Mouse (Mus musculus) hindbrain, embryonic 10.5 days (tissue): ENCODE data around the gene Cyld. TPM values are rescaled to one million over a fixed set of nuclear protein-coding genes. Genes with fewer than 3 reads are reported as not detected.
"Not testable (repeated sequence)": the region's sequence is repeated elsewhere in the genome, so short reads cannot be mapped to it uniquely, and the experiment has no call there.

Source experiments
- DNase-seq: peaks from one replicate; pipeline ENCODE4 v3.0.0-alpha.2; 2017; ENCODE audit warnings: low spot score
- H3K27ac ChIP-seq: fragments of 300-500 bp; sonication (generic); 2 replicates; pipeline ENCODE4 v1.5.1; 2016; ENCODE audit warnings: mild to moderate bottlenecking, moderate library complexity
- H3K27me3 ChIP-seq: fragments of 300-500 bp; sonication (generic); 2 replicates; pipeline ENCODE4 v1.6.1; 2016; ENCODE audit warnings: mild to moderate bottlenecking; ENCODE audit not compliant: poor library complexity, insufficient read depth, severe bottlenecking
- H3K36me3 ChIP-seq: fragments of 300-500 bp; sonication (generic); 2 replicates; pipeline ENCODE4 v1.6.1; 2016; ENCODE audit warnings: mild to moderate bottlenecking, moderate library complexity
- H3K4me1 ChIP-seq: fragments of 300-500 bp; sonication (generic); replicated peaks from 2 replicates; pipeline ENCODE4 v1.6.1; 2016; ENCODE audit warnings: mild to moderate bottlenecking
- H3K4me3 ChIP-seq: fragments of 300-500 bp; sonication (generic); 2 replicates; pipeline ENCODE4 v1.5.1; 2016; ENCODE audit warnings: mild to moderate bottlenecking, moderate library complexity
- H3K9me3 ChIP-seq: fragments of 300-500 bp; sonication (generic); 2 replicates; pipeline ENCODE4 v1.6.1; 2016; ENCODE audit warnings: mild to moderate bottlenecking, moderate library complexity
- WGBS: fragments of 180-500 bp; shearing (Covaris S2); methylation state at CpG from one replicate; pipeline ENCODE4 v1.1.7; 2016; 5-methylcytosine and 5-hydroxymethylcytosine counted together
- polyA plus RNA-seq: library from polyadenylated mRNA; unstranded; fragments of >200 nt; fragmentation: Nextera tagmentation; extraction: Ambion mirVana; gene quantifications from 2 replicates; pipeline ENCODE4 v1.2.1, GENCODE M21; 2016

Cyld gene
- polyA plus RNA-seq, 1 experiment from 2014 or later: 9.8 TPM

GRCm38 (mm10) chr8:88775298-88775646, 78.4 kb downstream of the Cyld start:
- 0 out of 2 replicates have a peak overlapping the region, but pooled peaks have one; percentile 24 for H3K27ac ChIP-seq
- no peak overlapping the region for H3K4me3 ChIP-seq
- DNase-seq: no peak
- peaks cover 2% of the 10 kb centered on the region; the same call in 1 of the 2 replicates for H3K9me3 ChIP-seq
- 67% methylated on average over 7 of the region's 7 CpGs for WGBS
- no peaks in the 10 kb centered on the region for H3K36me3 ChIP-seq
- H3K4me1 ChIP-seq: peaks cover 18% of the 10 kb centered on the region
- no peaks in the 10 kb centered on the region; the same call in 1 of the 2 replicates for H3K27me3 ChIP-seq

- no peaks in the 10 kb centered on the region for H3K9me3 ChIP-seq
- WGBS: 74% methylated on average over 3 of the region's 3 CpGs
- H3K36me3 ChIP-seq: no peaks in the 10 kb centered on the region
- no peak for DNase-seq
- no peaks in the 10 kb centered on the region; the same call in 1 of the 2 replicates for H3K27me3 ChIP-seq
- H3K4me1 ChIP-seq: peaks cover 6% of the 10 kb centered on the region
- no peak overlapping the region for H3K4me3 ChIP-seq
- no peak overlapping the region for H3K27ac ChIP-seq
These were observed 83.3 kb downstream of the Cyld start for GRCm38 (mm10) chr8:88780142-88780541.

GRCm38 (mm10) chr8:88781283-88781682, 84.5 kb downstream of the Cyld start:
- Histone ChIP-seq H3K4me1 (no peaks in the 10 kb centered on the region), H3K9me3 (no peaks in the 10 kb centered on the region)
- WGBS: 75% methylated on average over 5 of the region's 5 CpGs

GRCm38 (mm10) chr8:88783722-88784121, 86.9 kb downstream of the Cyld start:
- WGBS: 62% methylated on average over 1 of the region's 1 CpGs
- no peak overlapping the region for H3K4me3 ChIP-seq
- H3K27me3 ChIP-seq: no peaks in the 10 kb centered on the region; the same call in 1 of the 2 replicates
- DNase-seq: no peak
- no peak overlapping the region for H3K27ac ChIP-seq
- H3K4me1 ChIP-seq: no peaks in the 10 kb centered on the region
- no peaks in the 10 kb centered on the region for H3K9me3 ChIP-seq
- H3K36me3 ChIP-seq: no peaks in the 10 kb centered on the region

More at GRCm38 (mm10) chr8:88781283-88781682, 84.5 kb downstream of the Cyld start:
- DNase-seq: no peak
- Histone ChIP-seq H3K36me3 (no peaks in the 10 kb centered on the region), H3K27ac (no peak overlapping the region), H3K27me3 (no peaks in the 10 kb centered on the region; the same call in 1 of the 2 replicates), H3K4me3 (no peak overlapping the region)

- not testable (repeated sequence) for H3K36me3 ChIP-seq, DNase-seq, H3K27me3 ChIP-seq, H3K9me3 ChIP-seq, H3K4me1 ChIP-seq, H3K4me3 ChIP-seq, H3K27ac ChIP-seq
- WGBS: 78% methylated on average over 3 of the region's 3 CpGs
These were observed 91.5 kb downstream of the Cyld start for GRCm38 (mm10) chr8:88788335-88788734.

- no peak overlapping the region for H3K4me3 ChIP-seq
- peaks cover 11% of the 10 kb centered on the region for H3K4me1 ChIP-seq
- WGBS: 76% methylated on average over 8 of the region's 8 CpGs
- H3K27me3 ChIP-seq: peaks cover 4% of the 10 kb centered on the region; the same call in 1 of the 2 replicates
- H3K36me3 ChIP-seq: no peaks in the 10 kb centered on the region
- no peaks in the 10 kb centered on the region for H3K9me3 ChIP-seq
- no peak for DNase-seq
- no peak overlapping the region for H3K27ac ChIP-seq
These were observed 96.0 kb downstream of the Cyld start for GRCm38 (mm10) chr8:88792691-88793323.

- Histone ChIP-seq H3K36me3 (no peaks in the 10 kb centered on the region), H3K9me3 (no peaks in the 10 kb centered on the region), H3K4me3 (no peak overlapping the region), H3K27me3 (peaks cover 4% of the 10 kb centered on the region; the same call in 1 of the 2 replicates), H3K27ac (no peak overlapping the region), H3K4me1 (peaks cover 11% of the 10 kb centered on the region)
- WGBS: 87% methylated on average over 9 of the region's 9 CpGs
- no peak for DNase-seq
These were observed 96.5 kb downstream of the Cyld start for GRCm38 (mm10) chr8:88793324-88793722.

GRCm38 (mm10) chr8:88793746-88794614, 97.2 kb downstream of the Cyld start:
- DNase-seq: no peak
- Histone ChIP-seq H3K27me3 (peaks cover 4% of the 10 kb centered on the region; the same call in 1 of the 2 replicates), H3K36me3 (no peaks in the 10 kb centered on the region), H3K9me3 (no peaks in the 10 kb centered on the region), H3K4me1 (peaks cover 11% of the 10 kb centered on the region), H3K27ac (no peak overlapping the region), H3K4me3 (no peak overlapping the region)
- 86% methylated on average over 24 of the region's 24 CpGs for WGBS

GRCm38 (mm10) chr8:88794615-88794907, 97.7 kb downstream of the Cyld start:
- DNase-seq: no peak
- H3K36me3 ChIP-seq: no peaks in the 10 kb centered on the region
- H3K27ac ChIP-seq: no peak overlapping the region
- H3K27me3 ChIP-seq: peaks cover 4% of the 10 kb centered on the region; the same call in 1 of the 2 replicates
- 86% methylated on average over 7 of the region's 7 CpGs for WGBS
- peaks cover 11% of the 10 kb centered on the region for H3K4me1 ChIP-seq
- no peak overlapping the region for H3K4me3 ChIP-seq
- H3K9me3 ChIP-seq: no peaks in the 10 kb centered on the region

- DNase-seq: no peak
- H3K27me3 ChIP-seq: peaks cover 4% of the 10 kb centered on the region; the same call in 1 of the 2 replicates
- no peak overlapping the region for H3K27ac ChIP-seq
- peaks cover 11% of the 10 kb centered on the region for H3K4me1 ChIP-seq
- WGBS: 88% methylated on average over 5 of the region's 5 CpGs
- H3K9me3 ChIP-seq: no peaks in the 10 kb centered on the region
- H3K36me3 ChIP-seq: no peaks in the 10 kb centered on the region
- no peak overlapping the region for H3K4me3 ChIP-seq
These were observed 99.1 kb downstream of the Cyld start for GRCm38 (mm10) chr8:88795896-88796295.

- no peak for DNase-seq
- 92% methylated on average over 9 of the region's 9 CpGs for WGBS
These were observed 99.8 kb downstream of the Cyld start for GRCm38 (mm10) chr8:88796651-88797050.

More at GRCm38 (mm10) chr8:88796651-88797050, 99.8 kb downstream of the Cyld start:
- Histone ChIP-seq H3K27ac (no peak overlapping the region), H3K9me3 (no peaks in the 10 kb centered on the region), H3K4me3 (no peak overlapping the region), H3K27me3 (no peaks in the 10 kb centered on the region), H3K4me1 (peaks cover 11% of the 10 kb centered on the region), H3K36me3 (no peaks in the 10 kb centered on the region)
